Mouse (Mus musculus) C2C12 (cell line): Measurements from ENCODE around the gene Sars2. TPM values are rescaled to one million over a fixed set of nuclear protein-coding genes. Genes with fewer than 3 reads are reported as not detected.
A peak's percentile ranks its signal among the peaks of the same experiment; 100 is the strongest.

Experiments used
- H3K27me3 ChIP-seq: one replicate; pipeline ENCODE4 v1.6.1; 2011; ENCODE audit not compliant: control insufficient read depth, insufficient read depth, insufficient read length
- H3K36me3 ChIP-seq: one replicate; pipeline ENCODE4 v1.6.1; 2011; ENCODE audit not compliant: control insufficient read depth, insufficient read depth
- H3K4me3 ChIP-seq: one replicate; pipeline ENCODE4 v1.5.1; 2011; ENCODE audit warnings: mild to moderate bottlenecking, control low read depth; ENCODE audit not compliant: poor library complexity, insufficient read depth, severe bottlenecking
- H3K79me2 ChIP-seq: one replicate; pipeline ENCODE4 v1.6.1; 2011; ENCODE audit not compliant: control insufficient read depth, insufficient read depth
- H3K79me3 ChIP-seq: one replicate; pipeline ENCODE4 v1.6.1; 2011; ENCODE audit warnings: low read depth, control low read depth
- H3ac ChIP-seq: one replicate; pipeline ENCODE3; 2011; ENCODE audit warnings: low read depth; ENCODE audit not compliant: control insufficient read depth, insufficient read length
- CEBPB ChIP-seq: IDR thresholded peaks from one replicate; pipeline ENCODE4 v1.6.1; 2011; ENCODE audit warnings: low read depth, mild to moderate bottlenecking, control low read depth, moderate library complexity
- CTCF ChIP-seq: IDR thresholded peaks from one replicate; pipeline ENCODE4 v1.5.1; 2011; ENCODE audit not compliant: control insufficient read depth, insufficient read depth, insufficient read length
- FOSL1 ChIP-seq: IDR thresholded peaks from one replicate; pipeline ENCODE4 v1.8.0; 2011; ENCODE audit warnings: mild to moderate bottlenecking, low read length; ENCODE audit not compliant: poor library complexity, insufficient read depth, severe bottlenecking
- MAX ChIP-seq: IDR thresholded peaks from one replicate; pipeline ENCODE4 v1.6.1; 2011; ENCODE audit warnings: mild to moderate bottlenecking, control low read depth
- MYOD1 ChIP-seq: IDR thresholded peaks from one replicate; pipeline ENCODE4 v1.6.1; 2011; ENCODE audit warnings: low read depth; ENCODE audit not compliant: control insufficient read depth, insufficient read length
- MYOG ChIP-seq: IDR thresholded peaks from one replicate; pipeline ENCODE4 v1.6.1; 2011; ENCODE audit not compliant: control insufficient read depth, insufficient read length; ENCODE audit errors: extremely low read depth
- USF1 ChIP-seq: IDR thresholded peaks from one replicate; pipeline ENCODE4 v1.6.1; 2011; ENCODE audit warnings: low read depth, mild to moderate bottlenecking, control low read depth, moderate library complexity
- long read RNA-seq, 2 experiments: library from polyadenylated mRNA; unstranded; transcript quantifications; one replicate each; pipeline ENCODE4 v2.0.0; 2019 to 2020
- polyA plus RNA-seq: library from polyadenylated mRNA; unstranded; fragments of >200 nt; fragmentation: generic; extraction: Trizol; gene quantifications from one replicate; pipeline ENCODE4 v1.2.1, GENCODE M21; 2012; ENCODE audit warnings: missing spikeins

The Sars2 gene
- 18.1 TPM for polyA plus RNA-seq
- long read RNA-seq, experiment 1, transcript Sars2-201 (16 exons, 1,868 nt) = major isoform, 11 of 15 reads
- long read RNA-seq, experiment 1, partial matches to known transcripts = 2 of 15 reads
- long read RNA-seq, experiment 1, other reads (novel, unspliced or antisense) = 1 of 15 reads
- long read RNA-seq, experiment 2, transcript Sars2-201 (16 exons, 1,868 nt) = major isoform, 66 of 76 reads
- long read RNA-seq, experiment 2, partial matches to known transcripts = 3 of 76 reads
- long read RNA-seq, experiment 2, other reads (novel, unspliced or antisense) = 7 of 76 reads

GRCm38 (mm10) chr7:28741709-28742438, at the start of gene Sars2, which contains the start of gene Mrps12:
Gene Sars2 (plus strand): TSS chr7:28741992.
Gene Mrps12 (minus strand): TSS chr7:28741820.
- H3K4me3 ChIP-seq = peak within 1 kb of the TSS; percentile 68
- peaks cover 11% of the 10 kb centered on the region for H3K36me3 ChIP-seq
- peak within 1 kb of the TSS; percentile 94 for H3ac ChIP-seq
- H3K79me3 ChIP-seq = peaks cover 3% of the 10 kb centered on the region
- no peaks in the 10 kb centered on the region for H3K27me3 ChIP-seq
- TF ChIP-seq CTCF (peak; percentile 83), FOSL1 (no peak), MYOG (no peak), MAX (no peak), CEBPB (peak; percentile 66), USF1 (no peak), MYOD1 (no peak)
- peaks cover 11% of the 10 kb centered on the region for H3K79me2 ChIP-seq

GRCm38 (mm10) chr7:28692545-28693320, 49.1 kb upstream of the Sars2 start, which contains the start of gene Fbxo27:
Gene Fbxo27 (plus strand): TSS chr7:28692849.
- no peak within 1 kb of the TSS for H3ac ChIP-seq
- no peaks in the 10 kb centered on the region for H3K36me3 ChIP-seq
- TF ChIP-seq FOSL1 (no peak), CTCF (no peak), CEBPB (no peak), USF1 (no peak), MYOG (no peak), MYOD1 (no peak), MAX (no peak)
- peaks cover 15% of the 10 kb centered on the region for H3K27me3 ChIP-seq
- H3K79me2 ChIP-seq = no peaks in the 10 kb centered on the region
- H3K79me3 ChIP-seq = no peaks in the 10 kb centered on the region
- H3K4me3 ChIP-seq = no peak within 1 kb of the TSS

GRCm38 (mm10) chr7:28693321-28693966, 48.3 kb upstream of the Sars2 start:
- no peaks in the 10 kb centered on the region for H3K36me3 ChIP-seq
- no peaks in the 10 kb centered on the region for H3K79me2 ChIP-seq
- H3K4me3 ChIP-seq = no peak overlapping the region
- H3ac ChIP-seq = no peak overlapping the region
- H3K79me3 ChIP-seq = no peaks in the 10 kb centered on the region
- H3K27me3 ChIP-seq = peaks cover 18% of the 10 kb centered on the region
- no peak for TF ChIP-seq CTCF
- no peak for TF ChIP-seq CEBPB
- no peak for TF ChIP-seq MAX
- no peak for TF ChIP-seq MYOG
- no peak for TF ChIP-seq USF1
- no peak for TF ChIP-seq MYOD1
- TF ChIP-seq FOSL1 = no peak

- TF ChIP-seq MYOG (no peak), USF1 (no peak)
- Histone ChIP-seq H3ac (no peak overlapping the region), H3K36me3 (no peaks in the 10 kb centered on the region), H3K79me3 (no peaks in the 10 kb centered on the region), H3K4me3 (no peak overlapping the region), H3K79me2 (no peaks in the 10 kb centered on the region), H3K27me3 (peaks cover 21% of the 10 kb centered on the region)
These were observed 47.4 kb upstream of the Sars2 start for GRCm38 (mm10) chr7:28694423-28694822.

GRCm38 (mm10) chr7:28694966-28695511, 46.8 kb upstream of the Sars2 start:
- Histone ChIP-seq H3K4me3 (no peak overlapping the region), H3K79me3 (no peaks in the 10 kb centered on the region), H3K79me2 (no peaks in the 10 kb centered on the region), H3ac (no peak overlapping the region), H3K36me3 (no peaks in the 10 kb centered on the region), H3K27me3 (peaks cover 17% of the 10 kb centered on the region)
- TF ChIP-seq MAX = no peak
- TF ChIP-seq CTCF = no peak
- no peak for TF ChIP-seq FOSL1
- no peak for TF ChIP-seq USF1
- TF ChIP-seq MYOD1 = no peak
- TF ChIP-seq CEBPB = no peak
- no peak for TF ChIP-seq MYOG
